Mouse (Mus musculus) heart, postnatal 0 days (tissue): ENCODE measurements around the gene Pgm3. TPM values are rescaled to one million over a fixed set of nuclear protein-coding genes. Genes with fewer than 3 reads are reported as not detected.

Source experiments
- ATAC-seq: fragments of 200-750 bp; cut with Nextera tagmentation; 2 replicates; pipeline ENCODE4 v1.8.0; 2017; ENCODE audit warnings: low read depth, moderate number of reproducible peaks, moderate library complexity; ENCODE audit not compliant: insufficient read depth
- DNase-seq: peaks from one replicate; pipeline ENCODE4 v3.0.0-alpha.2; 2016; ENCODE audit warnings: low spot score
- H3K27ac ChIP-seq: fragments of 300-500 bp; sonication (generic); 2 replicates; pipeline ENCODE4 v1.5.1; 2014; ENCODE audit warnings: low read depth, mild to moderate bottlenecking
- H3K27me3 ChIP-seq: fragments of 300-500 bp; sonication (generic); 2 replicates; pipeline ENCODE4 v1.6.1; 2014; ENCODE audit warnings: low read length, mixed read lengths; ENCODE audit not compliant: control insufficient read depth, insufficient read depth
- H3K36me3 ChIP-seq: fragments of 300-500 bp; sonication (generic); replicated peaks from 2 replicates; pipeline ENCODE4 v1.6.1; 2014; ENCODE audit warnings: low read length, mixed read lengths; ENCODE audit not compliant: control insufficient read depth, insufficient read depth
- H3K4me1 ChIP-seq: fragments of 300-500 bp; sonication (generic); 2 replicates; pipeline ENCODE4 v1.6.1; 2014; ENCODE audit warnings: antibody characterized with exemption; ENCODE audit not compliant: control insufficient read depth, insufficient read depth
- H3K4me2 ChIP-seq: fragments of 300-500 bp; sonication (generic); 2 replicates; pipeline ENCODE4 v1.6.1; 2014; ENCODE audit warnings: low read depth, mild to moderate bottlenecking, low read length, moderate library complexity
- H3K4me3 ChIP-seq: fragments of 300-500 bp; sonication (generic); 2 replicates; pipeline ENCODE4 v1.5.1; 2014; ENCODE audit warnings: low read depth, low read length
- H3K9ac ChIP-seq: fragments of 300-500 bp; sonication (generic); replicated peaks from 2 replicates; pipeline ENCODE4 v1.6.1; 2014; ENCODE audit warnings: low read depth, low read length, mixed read lengths
- H3K9me3 ChIP-seq: fragments of 300-500 bp; sonication (generic); replicated peaks from 2 replicates; pipeline ENCODE4 v1.6.1; 2016; ENCODE audit warnings: low read length; ENCODE audit not compliant: control insufficient read depth
- CTCF ChIP-seq: IDR thresholded peaks from 2 replicates; pipeline ENCODE4 v1.5.1; 2016; ENCODE audit warnings: antibody characterized with exemption, control low read depth, low read depth
- EP300 ChIP-seq: IDR thresholded peaks from 2 replicates; pipeline ENCODE4 v1.6.1; 2016; ENCODE audit warnings: antibody characterized with exemption, low read depth
- WGBS: fragments of 180-500 bp; shearing (Covaris S2); extraction: QIAGEN DNeasy Blood & Tissue Kit; methylation state at CpG from one replicate; pipeline ENCODE4 v1.1.7; 2014; 5-methylcytosine and 5-hydroxymethylcytosine counted together
- polyA plus RNA-seq: library from polyadenylated mRNA; unstranded; fragments of >200 nt; fragmentation: Nextera tagmentation; extraction: Ambion mirVana; gene quantifications from 2 replicates; pipeline ENCODE4 v1.2.1, GENCODE M21; 2015
- total RNA-seq: library from RNA; depleted of rRNA; stranded (reverse); fragments of >200 nt; gene quantifications from 2 replicates; pipeline ENCODE4 v1.2.3, GENCODE M21; 2014; ENCODE audit warnings: low replicate concordance

Pgm3 gene
- total and polyA plus RNA-seq, 2 experiments from 2014 or later: 6.8 to 12.1 TPM

GRCm38 (mm10) chr9:86543451-86543850 is 28.2 kb downstream of the Pgm3 start:
- TF ChIP-seq CTCF (no peak), EP300 (no peak)
- H3K4me2 ChIP-seq: no peak overlapping the region
- H3K36me3 ChIP-seq: peaks cover 64% of the 10 kb centered on the region
- no peak overlapping the region for H3K27ac ChIP-seq
- WGBS: 94% methylated on average over 3 of the region's 3 CpGs
- H3K9me3 ChIP-seq: no peaks in the 10 kb centered on the region
- no peaks in the 10 kb centered on the region for H3K4me1 ChIP-seq
- H3K9ac ChIP-seq: no peak overlapping the region
- H3K27me3 ChIP-seq: no peaks in the 10 kb centered on the region
- ATAC-seq: no peak
- no peak overlapping the region for H3K4me3 ChIP-seq
- no peak for DNase-seq

DNA sequence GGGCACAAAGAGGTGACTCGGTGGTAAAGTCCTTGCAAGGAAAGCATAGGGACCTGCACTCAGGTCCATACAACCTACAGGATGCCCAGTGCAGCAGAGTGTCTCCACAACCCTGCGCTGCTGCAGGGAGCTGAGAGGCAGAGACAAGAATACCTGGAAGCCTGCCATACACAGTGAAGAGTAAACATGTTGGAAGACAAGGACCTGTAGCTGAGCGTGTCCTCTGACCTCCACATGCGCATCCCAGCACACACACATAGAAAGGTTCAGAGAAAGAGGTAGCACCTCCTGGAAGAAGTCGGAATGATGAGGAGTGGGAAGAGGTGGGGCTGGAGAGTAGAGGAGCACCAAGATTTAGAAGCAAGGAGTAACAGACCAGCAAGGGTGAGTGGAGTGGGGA is 37.6 kb downstream of the Pgm3 start:
- Histone ChIP-seq H3K4me1 (no peaks in the 10 kb centered on the region), H3K27ac (no peak overlapping the region), H3K4me3 (no peak overlapping the region), H3K9me3 (no peaks in the 10 kb centered on the region), H3K9ac (no peak overlapping the region), H3K4me2 (no peak overlapping the region), H3K36me3 (peaks cover 41% of the 10 kb centered on the region), H3K27me3 (no peaks in the 10 kb centered on the region)
- TF ChIP-seq CTCF: no peak
- whole genome bisulfite sequencing: 89% methylated on average over 5 of the region's 5 CpGs
- DNase-seq: no peak
- ATAC-seq: no peak

DNA sequence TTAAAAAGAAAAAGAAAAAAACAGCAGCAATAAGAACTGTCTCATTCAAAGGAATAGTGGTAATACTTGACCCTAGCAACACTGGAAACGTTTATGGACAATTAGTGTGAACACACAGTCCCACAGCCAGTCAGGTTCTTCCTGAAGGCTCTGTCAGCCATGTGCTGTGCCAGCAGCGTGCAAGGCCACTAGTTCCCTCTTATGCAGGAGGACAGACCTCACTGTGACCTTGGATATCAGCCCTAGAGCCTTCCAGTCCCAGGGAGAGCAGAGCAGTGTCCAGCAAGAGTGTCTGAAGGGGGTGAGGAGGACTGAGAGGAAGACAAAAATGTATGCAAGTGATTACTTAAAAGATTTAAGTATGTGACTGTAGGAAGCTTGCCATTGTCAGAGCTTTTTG is 46.0 kb downstream of the Pgm3 start:
- WGBS: 12% methylated on average over 2 of the region's 2 CpGs
- no peaks in the 10 kb centered on the region for H3K4me1 ChIP-seq
- no peaks in the 10 kb centered on the region for H3K27me3 ChIP-seq
- no peak for TF ChIP-seq CTCF
- TF ChIP-seq EP300: no peak
- DNase-seq (peak; percentile 46), ATAC-seq (peak; percentile 66; the same call in 1 of the 2 replicates)
- H3K4me2 ChIP-seq: no peak overlapping the region
- no peak overlapping the region for H3K9ac ChIP-seq
- H3K27ac ChIP-seq: no peak overlapping the region
- peaks cover 34% of the 10 kb centered on the region for H3K36me3 ChIP-seq
- H3K9me3 ChIP-seq: no peaks in the 10 kb centered on the region
- no peak overlapping the region for H3K4me3 ChIP-seq

DNA sequence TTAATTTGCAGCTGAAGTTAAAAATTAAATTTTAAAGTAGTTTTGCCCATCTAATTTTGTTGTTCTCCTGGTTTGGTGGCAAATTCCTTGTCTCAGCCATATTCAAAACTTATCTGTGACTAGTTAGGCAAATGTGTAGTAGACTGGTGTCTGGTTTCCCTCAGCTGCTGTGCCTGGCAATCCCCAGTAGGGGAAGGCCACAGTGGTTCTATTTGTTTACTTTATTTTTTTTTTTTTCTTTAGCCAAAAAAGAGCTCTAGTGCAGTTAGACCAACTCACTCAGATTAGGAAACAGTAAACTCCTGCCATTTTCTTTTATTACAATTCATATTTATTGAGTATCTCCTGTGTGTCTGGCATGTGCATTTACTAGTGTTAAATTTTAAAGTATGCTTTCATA is 49.3 kb downstream of the Pgm3 start:
- H3K4me3 ChIP-seq: no peak overlapping the region
- no peak overlapping the region for H3K4me2 ChIP-seq
- DNase-seq (no peak), ATAC-seq (no peak)
- no peaks in the 10 kb centered on the region for H3K9me3 ChIP-seq
- TF ChIP-seq CTCF: no peak
- TF ChIP-seq EP300: no peak
- no peaks in the 10 kb centered on the region for H3K4me1 ChIP-seq
- no peaks in the 10 kb centered on the region for H3K27me3 ChIP-seq
- H3K36me3 ChIP-seq: peaks cover 50% of the 10 kb centered on the region
- H3K27ac ChIP-seq: no peak overlapping the region
- no peak overlapping the region for H3K9ac ChIP-seq

- Histone ChIP-seq H3K9ac (no peak overlapping the region), H3K4me3 (no peak overlapping the region), H3K4me1 (no peaks in the 10 kb centered on the region), H3K9me3 (no peaks in the 10 kb centered on the region), H3K4me2 (no peak overlapping the region), H3K36me3 (peaks cover 63% of the 10 kb centered on the region), H3K27me3 (no peaks in the 10 kb centered on the region), H3K27ac (no peak overlapping the region)
- DNase-seq: no peak
- 90% methylated on average over 4 of the region's 4 CpGs for WGBS
- ATAC-seq: no peak
- TF ChIP-seq CTCF (no peak), EP300 (no peak)
Observed at GRCm38 (mm10) chr9:86514798-86515197, 56.8 kb downstream of the Pgm3 start.

- Histone ChIP-seq H3K4me1 (no peaks in the 10 kb centered on the region), H3K27me3 (no peaks in the 10 kb centered on the region), H3K9me3 (no peaks in the 10 kb centered on the region), H3K9ac (no peak overlapping the region), H3K4me3 (no peak overlapping the region), H3K4me2 (no peak overlapping the region), H3K36me3 (peaks cover 62% of the 10 kb centered on the region), H3K27ac (no peak overlapping the region)
- TF ChIP-seq EP300 (no peak), CTCF (no peak)
- 64% methylated on average over 3 of the region's 3 CpGs for WGBS
- DNase-seq (no peak), ATAC-seq (no peak)
Observed at GRCm38 (mm10) chr9:86514390-86514789, 57.3 kb downstream of the Pgm3 start.
